Mouse (Mus musculus) MEL (cell line): Measurements from ENCODE around the gene Epb41.

Experiments
- BHLHE40 ChIP-seq: IDR thresholded peaks from 2 replicates; pipeline ENCODE4 v1.6.1; 2012; ENCODE audit warnings: low read depth, mild to moderate bottlenecking, inconsistent platforms, low read length, improper control_type of control experiment, borderline replicate concordance
- ELF1 ChIP-seq: IDR thresholded peaks from 2 replicates; pipeline ENCODE4 v1.6.1; 2014; ENCODE audit warnings: low read depth, mild to moderate bottlenecking, inconsistent platforms, low read length, improper control_type of control experiment, moderate library complexity
- EP300 ChIP-seq, 2 experiments: IDR thresholded peaks; 2 replicates each; pipeline ENCODE4 v1.6.1; 2011; ENCODE audit warnings: improper control_type of control experiment in 2 of 2, low read length in 2 of 2, low read depth in 1 of 2, mild to moderate bottlenecking in 1 of 2
- MAX ChIP-seq: IDR thresholded peaks from 2 replicates; pipeline ENCODE4 v1.6.1; 2011; ENCODE audit warnings: low read length, improper control_type of control experiment
- MAZ ChIP-seq: IDR thresholded peaks from 2 replicates; pipeline ENCODE4 v1.6.1; 2012; ENCODE audit warnings: low read depth, mild to moderate bottlenecking, inconsistent platforms, low read length, improper control_type of control experiment
- MYB ChIP-seq: IDR thresholded peaks from 2 replicates; pipeline ENCODE4 v1.6.1; 2011; ENCODE audit warnings: mild to moderate bottlenecking, low read depth, low read length, improper control_type of control experiment
- POLR2A ChIP-seq, 2 experiments: IDR thresholded peaks; 2 replicates each; pipeline ENCODE4 v1.6.1; 2011 to 2012; ENCODE audit warnings: low read length in 2 of 2, mild to moderate bottlenecking in 2 of 2, control low read depth in 1 of 2, improper control_type of control experiment in 1 of 2, low read depth in 1 of 2, moderate library complexity in 1 of 2; ENCODE audit not compliant: control insufficient read depth in 1 of 2, insufficient read depth in 1 of 2, poor library complexity in 1 of 2
- ZC3H11A ChIP-seq: IDR thresholded peaks from 2 replicates; pipeline ENCODE4 v1.6.1; 2012; ENCODE audit warnings: low read depth, mild to moderate bottlenecking, inconsistent platforms, low read length, improper control_type of control experiment
- ZKSCAN1 ChIP-seq: IDR thresholded peaks from 2 replicates; pipeline ENCODE4 v1.6.1; 2012; ENCODE audit warnings: low read depth, mild to moderate bottlenecking, inconsistent platforms, low read length, improper control_type of control experiment, moderate library complexity

- TF ChIP-seq EP300 (IDR thresholded peaks at IDR 0.05; ENCODE audit: low read depth in 1 of 2, low read length in 2 of 2), result no peak
- no peak for TF ChIP-seq MAZ
- no peak for TF ChIP-seq BHLHE40
- TF ChIP-seq POLR2A (IDR thresholded peaks at IDR 0.05; ENCODE audit: control insufficient read depth in 1 of 2, insufficient read depth in 1 of 2, low read depth in 1 of 2, low read length in 2 of 2, poor library complexity in 1 of 2), result no peak
- no peak for TF ChIP-seq ZC3H11A
- no peak for TF ChIP-seq MAX
- no peak for TF ChIP-seq ELF1
- no peak for TF ChIP-seq MYB
- TF ChIP-seq ZKSCAN1, result no peak
Measured at GRCm38 (mm10) chr4:131906423-131906822, 168.7 kb downstream of the Epb41 start.
